Mouse (Mus musculus) C2C12 (cell line): ENCODE results near the gene Arfgef2.

Source experiments
- CEBPB ChIP-seq: IDR thresholded peaks from one replicate; pipeline ENCODE4 v1.6.1; 2011; ENCODE audit warnings: low read depth, mild to moderate bottlenecking, control low read depth, moderate library complexity
- CTCF ChIP-seq: IDR thresholded peaks from one replicate; pipeline ENCODE4 v1.5.1; 2011; ENCODE audit not compliant: control insufficient read depth, insufficient read depth, insufficient read length
- FOSL1 ChIP-seq: IDR thresholded peaks from one replicate; pipeline ENCODE4 v1.8.0; 2011; ENCODE audit warnings: mild to moderate bottlenecking, low read length; ENCODE audit not compliant: poor library complexity, insufficient read depth, severe bottlenecking

- no peak for TF ChIP-seq CTCF
- TF ChIP-seq CEBPB: no peak
- TF ChIP-seq FOSL1: no peak
Observed at GRCm38 (mm10) chr2:166826491-166827224, 21.3 kb downstream of the Arfgef2 start.
